Mouse (Mus musculus) cortical plate, adult 2 months (tissue): Measurements from ENCODE around the gene Zdhhc23.

ENCODE experiments used
- CTCF ChIP-seq: fragments of 200-500 bp; IDR thresholded peaks from 2 replicates; pipeline ENCODE4 v1.5.1; 2011; ENCODE audit warnings: mild to moderate bottlenecking, control low read depth, low read length; ENCODE audit not compliant: insufficient read depth; ENCODE audit errors: extremely low read depth
- POLR2A ChIP-seq: fragments of 200-500 bp; IDR thresholded peaks from 2 replicates; pipeline ENCODE4 v1.6.1; 2011; ENCODE audit warnings: mild to moderate bottlenecking, low read length, control low read depth; ENCODE audit not compliant: insufficient read depth; ENCODE audit errors: extremely low read depth

- TF ChIP-seq POLR2A (no peak), CTCF (no peak)
These were observed 49.0 kb downstream of the Zdhhc23 start for GRCm38 (mm10) chr16:43930577-43930976.
